Mouse (Mus musculus) forebrain, embryonic 16.5 days (tissue): ENCODE results near the gene Trub1. TPM values are rescaled to one million over a fixed set of nuclear protein-coding genes. Genes with fewer than 3 reads are reported as not detected.

Source experiments
- ATAC-seq: fragments of 200-750 bp; cut with Nextera tagmentation; 2 replicates; pipeline ENCODE4 v1.8.0; 2017; ENCODE audit warnings: mild to moderate bottlenecking, moderate library complexity
- H3K27ac ChIP-seq: fragments of 300-500 bp; sonication (generic); 2 replicates; pipeline ENCODE4 v1.5.1; 2014; ENCODE audit warnings: low read length, control low read depth
- H3K27me3 ChIP-seq: fragments of 300-500 bp; sonication (generic); replicated peaks from 2 replicates; pipeline ENCODE4 v1.6.1; 2014; ENCODE audit warnings: low read length; ENCODE audit not compliant: control insufficient read depth, insufficient read depth
- H3K36me3 ChIP-seq: fragments of 300-500 bp; sonication (generic); 2 replicates; pipeline ENCODE4 v1.6.1; 2014; ENCODE audit not compliant: control insufficient read depth, insufficient read depth
- H3K4me1 ChIP-seq: fragments of 300-500 bp; sonication (generic); replicated peaks from 2 replicates; pipeline ENCODE4 v1.6.1; 2014; ENCODE audit warnings: low read length; ENCODE audit not compliant: control insufficient read depth, insufficient read depth
- H3K4me2 ChIP-seq: fragments of 300-500 bp; sonication (generic); 2 replicates; pipeline ENCODE4 v1.6.1; 2014; ENCODE audit warnings: mild to moderate bottlenecking, low read length, control low read depth
- H3K4me3 ChIP-seq: fragments of 300-500 bp; sonication (generic); replicated peaks from 2 replicates; pipeline ENCODE4 v1.5.1; 2014; ENCODE audit warnings: mild to moderate bottlenecking, low read length, control low read depth
- H3K9ac ChIP-seq: fragments of 300-500 bp; sonication (generic); replicated peaks from 2 replicates; pipeline ENCODE4 v1.6.1; 2014; ENCODE audit warnings: low read depth, low read length, control low read depth
- H3K9me3 ChIP-seq: fragments of 300-500 bp; sonication (generic); 2 replicates; pipeline ENCODE4 v1.6.1; 2016; ENCODE audit warnings: low read length; ENCODE audit not compliant: control insufficient read depth
- WGBS: fragments of 180-500 bp; shearing (Covaris S2); extraction: QIAGEN DNeasy Blood & Tissue Kit; methylation state at CpG from one replicate; pipeline ENCODE4 v1.1.7; 2014; 5-methylcytosine and 5-hydroxymethylcytosine counted together
- polyA plus RNA-seq: library from polyadenylated mRNA; unstranded; fragments of >200 nt; fragmentation: Nextera tagmentation; extraction: Ambion mirVana; gene quantifications from 2 replicates; pipeline ENCODE4 v1.2.1, GENCODE M21; 2015

Gene Trub1
- polyA plus RNA-seq, 1 experiment from 2014 or later: 17.3 TPM

DNA sequence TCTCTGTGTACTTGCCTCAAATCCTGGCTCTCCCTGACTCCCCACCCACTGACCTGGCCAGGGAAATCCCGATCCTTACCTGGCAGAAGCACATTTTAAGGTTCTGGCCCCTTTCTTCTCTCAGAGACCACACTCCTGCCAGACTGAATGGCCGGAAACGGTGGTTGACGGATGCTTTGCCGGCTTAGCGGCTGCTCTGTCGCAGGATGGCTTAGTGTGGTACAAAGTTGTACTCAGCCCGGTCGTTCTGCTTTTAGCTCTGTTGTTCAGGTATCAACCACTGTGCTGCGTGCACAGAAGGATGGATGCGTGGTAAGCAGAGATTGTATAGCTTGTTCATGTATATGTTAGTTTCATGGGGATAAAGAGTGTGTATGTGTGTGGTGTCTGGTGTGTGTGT is 25.3 kb downstream of the Trub1 start:
- 77% methylated on average over 11 of the region's 11 CpGs for WGBS
- H3K4me3 ChIP-seq: no peak overlapping the region
- peaks cover 3% of the 10 kb centered on the region for H3K4me1 ChIP-seq
- no peak overlapping the region for H3K27ac ChIP-seq
- H3K27me3 ChIP-seq: no peaks in the 10 kb centered on the region
- H3K4me2 ChIP-seq: no peak overlapping the region
- H3K9ac ChIP-seq: no peak overlapping the region
- ATAC-seq: no peak
- no peaks in the 10 kb centered on the region for H3K9me3 ChIP-seq
- no peaks in the 10 kb centered on the region for H3K36me3 ChIP-seq

DNA sequence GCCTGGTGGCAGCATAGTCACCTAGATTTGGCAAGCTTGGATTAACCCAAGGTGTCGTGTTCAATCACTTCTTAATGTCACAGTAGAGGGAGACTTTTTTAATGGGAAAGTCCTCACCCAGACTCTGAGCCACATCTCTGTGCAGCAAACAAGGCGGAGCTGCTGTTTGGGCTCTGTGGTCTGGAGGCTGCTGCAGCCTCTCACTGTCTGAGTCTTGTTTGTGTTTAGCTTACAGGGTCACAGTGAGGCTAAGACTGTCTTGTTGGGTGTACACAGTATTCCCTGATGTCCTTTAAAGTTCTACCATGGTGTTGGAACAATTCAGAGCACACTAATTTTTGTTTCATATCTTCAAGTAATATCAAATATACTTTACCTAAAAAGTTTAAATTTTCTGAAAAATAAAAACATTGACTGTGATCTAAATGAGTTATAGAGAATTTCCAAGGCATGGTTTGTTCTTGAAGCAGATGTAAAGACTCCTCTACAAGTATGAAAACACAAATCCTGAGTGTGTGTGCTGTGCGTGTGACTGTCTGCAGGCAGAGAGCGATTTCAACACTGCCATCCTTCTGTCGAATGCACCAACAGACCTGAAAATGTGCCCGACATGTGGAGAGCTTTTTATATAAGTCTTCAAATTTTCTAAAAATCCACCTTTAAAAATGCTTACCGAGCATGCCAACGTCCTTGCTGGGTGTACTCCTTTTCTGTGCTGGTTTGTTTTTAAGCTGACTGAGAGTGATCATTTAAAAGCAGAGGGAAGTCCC is 27.4 kb downstream of the Trub1 start:
- H3K9me3 ChIP-seq: no peaks in the 10 kb centered on the region
- no peaks in the 10 kb centered on the region for H3K36me3 ChIP-seq
- no peak for ATAC-seq
- H3K4me2 ChIP-seq: no peak overlapping the region
- no peaks in the 10 kb centered on the region; the same call in 1 of the 2 replicates for H3K4me1 ChIP-seq
- H3K4me3 ChIP-seq: no peak overlapping the region
- H3K27me3 ChIP-seq: no peaks in the 10 kb centered on the region
- no peak overlapping the region for H3K27ac ChIP-seq
- 79% methylated on average over 8 of the region's 8 CpGs for WGBS
- no peak overlapping the region for H3K9ac ChIP-seq

- no peaks in the 10 kb centered on the region; the same call in 1 of the 2 replicates for H3K9me3 ChIP-seq
- no peak overlapping the region for H3K4me3 ChIP-seq
- 0 out of 2 replicates have a peak, but pooled peaks have one; percentile 20 for ATAC-seq
- no peaks in the 10 kb centered on the region for H3K27me3 ChIP-seq
- no peak overlapping the region for H3K27ac ChIP-seq
- WGBS: 89% methylated on average over 6 of the region's 6 CpGs
- H3K36me3 ChIP-seq: no peaks in the 10 kb centered on the region
- H3K4me2 ChIP-seq: no peak overlapping the region
- no peaks in the 10 kb centered on the region; the same call in 1 of the 2 replicates for H3K4me1 ChIP-seq
- H3K9ac ChIP-seq: no peak overlapping the region
These were observed 29.1 kb downstream of the Trub1 start for GRCm38 (mm10) chr19:57481743-57482259.

DNA sequence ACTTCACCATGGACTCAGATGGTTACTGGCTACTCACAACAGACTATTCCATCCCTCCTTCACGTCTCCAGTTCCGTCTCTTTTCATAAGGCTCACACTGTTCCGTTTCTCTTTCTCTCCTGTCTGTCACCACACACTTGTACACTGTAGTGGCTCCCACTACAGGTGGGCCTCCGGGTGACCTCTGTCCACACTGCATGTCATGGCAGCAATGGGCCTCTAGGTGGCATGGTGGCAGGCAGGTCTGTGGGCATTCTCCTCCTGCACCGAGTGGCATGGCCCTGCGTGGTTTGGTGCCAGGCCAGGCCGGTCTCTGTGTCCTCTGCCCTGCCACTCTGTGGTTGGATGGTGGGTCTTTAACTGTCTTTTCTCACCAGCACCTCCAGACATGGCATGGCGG is 30.1 kb downstream of the Trub1 start:
- Histone ChIP-seq H3K4me3 (no peak overlapping the region), H3K4me2 (no peak overlapping the region), H3K27ac (no peak overlapping the region), H3K4me1 (no peaks in the 10 kb centered on the region; the same call in 1 of the 2 replicates), H3K36me3 (no peaks in the 10 kb centered on the region), H3K9ac (no peak overlapping the region), H3K27me3 (no peaks in the 10 kb centered on the region), H3K9me3 (no peaks in the 10 kb centered on the region; the same call in 1 of the 2 replicates)
- ATAC-seq: no peak
- WGBS: 76% methylated on average over 8 of the region's 8 CpGs

GRCm38 (mm10) chr19:57487051-57487658 is 34.4 kb downstream of the Trub1 start:
- ATAC-seq: no peak
- H3K4me2 ChIP-seq: no peak overlapping the region
- no peak overlapping the region for H3K9ac ChIP-seq
- peak overlapping the region; percentile 13; the same call in 1 of the 2 replicates for H3K4me3 ChIP-seq
- H3K9me3 ChIP-seq: no peaks in the 10 kb centered on the region; the same call in 1 of the 2 replicates
- WGBS: 78% methylated on average over 13 of the region's 13 CpGs
- no peaks in the 10 kb centered on the region; the same call in 1 of the 2 replicates for H3K36me3 ChIP-seq
- H3K27me3 ChIP-seq: no peaks in the 10 kb centered on the region
- peaks cover 4% of the 10 kb centered on the region; the same call in 1 of the 2 replicates for H3K4me1 ChIP-seq
- H3K27ac ChIP-seq: peak overlapping the region; percentile 62

- ATAC-seq: no peak
- no peak overlapping the region for H3K4me2 ChIP-seq
- WGBS: 90% methylated on average over 7 of the region's 7 CpGs
- H3K9ac ChIP-seq: no peak overlapping the region
- H3K27ac ChIP-seq: no peak overlapping the region
- no peaks in the 10 kb centered on the region; the same call in 1 of the 2 replicates for H3K36me3 ChIP-seq
- no peaks in the 10 kb centered on the region; the same call in 1 of the 2 replicates for H3K9me3 ChIP-seq
- no peak overlapping the region for H3K4me3 ChIP-seq
- peaks cover 4% of the 10 kb centered on the region; the same call in 1 of the 2 replicates for H3K4me1 ChIP-seq
- H3K27me3 ChIP-seq: no peaks in the 10 kb centered on the region
These were observed 36.8 kb downstream of the Trub1 start for GRCm38 (mm10) chr19:57489527-57489926.

DNA sequence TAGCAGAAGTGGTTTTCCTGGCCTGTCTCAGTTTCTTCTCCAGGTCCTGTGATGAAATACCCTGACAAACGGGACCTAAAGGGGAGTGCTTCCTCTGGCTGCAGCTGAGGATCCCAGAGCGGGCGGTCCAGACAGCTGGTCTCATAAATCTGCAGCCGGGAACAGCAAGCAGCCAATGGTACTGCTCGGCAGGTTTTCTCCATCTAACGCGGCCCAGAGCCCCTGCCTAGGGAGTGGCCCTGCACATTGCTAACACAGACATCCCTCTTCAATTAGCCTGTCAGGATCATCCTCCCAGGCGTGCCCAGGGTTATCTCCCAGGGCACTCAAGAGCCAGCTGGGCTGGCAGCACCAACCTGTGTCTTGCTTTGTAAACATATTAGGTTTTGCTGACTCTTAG is 38.3 kb downstream of the Trub1 start:
- peaks cover 4% of the 10 kb centered on the region; the same call in 1 of the 2 replicates for H3K4me1 ChIP-seq
- no peaks in the 10 kb centered on the region for H3K27me3 ChIP-seq
- no peak overlapping the region for H3K27ac ChIP-seq
- ATAC-seq: no peak
- no peak overlapping the region for H3K4me3 ChIP-seq
- no peak overlapping the region for H3K9ac ChIP-seq
- H3K36me3 ChIP-seq: no peaks in the 10 kb centered on the region; the same call in 1 of the 2 replicates
- H3K9me3 ChIP-seq: no peaks in the 10 kb centered on the region
- no peak overlapping the region for H3K4me2 ChIP-seq
- WGBS: 49% methylated on average over 8 of the region's 8 CpGs

DNA sequence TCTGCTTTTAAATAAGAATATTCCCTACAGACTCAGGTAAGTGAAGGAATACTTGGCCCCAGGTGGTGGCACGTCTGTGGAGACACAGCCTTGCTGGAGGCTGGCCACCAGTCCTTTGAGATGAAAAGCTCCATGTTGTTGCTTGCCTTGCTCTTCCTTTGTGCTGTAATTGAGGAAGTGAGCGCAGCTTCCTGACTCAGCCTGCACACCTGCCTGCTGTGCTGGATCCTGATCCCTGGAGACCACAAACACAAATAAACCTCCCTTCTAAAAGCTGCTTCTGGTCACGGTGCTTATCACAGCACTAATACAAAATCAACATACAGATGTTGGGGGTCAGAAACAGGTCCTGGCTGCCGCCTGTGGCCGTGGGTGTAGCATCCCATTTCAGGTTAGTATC is 41.3 kb downstream of the Trub1 start:
- Histone ChIP-seq H3K27me3 (no peaks in the 10 kb centered on the region), H3K4me2 (no peak overlapping the region), H3K4me3 (no peak overlapping the region), H3K9ac (no peak overlapping the region), H3K36me3 (no peaks in the 10 kb centered on the region; the same call in 1 of the 2 replicates), H3K9me3 (no peaks in the 10 kb centered on the region), H3K4me1 (peaks cover 4% of the 10 kb centered on the region; the same call in 1 of the 2 replicates), H3K27ac (no peak overlapping the region)
- WGBS: 90% methylated on average over 5 of the region's 5 CpGs
- no peak for ATAC-seq

DNA sequence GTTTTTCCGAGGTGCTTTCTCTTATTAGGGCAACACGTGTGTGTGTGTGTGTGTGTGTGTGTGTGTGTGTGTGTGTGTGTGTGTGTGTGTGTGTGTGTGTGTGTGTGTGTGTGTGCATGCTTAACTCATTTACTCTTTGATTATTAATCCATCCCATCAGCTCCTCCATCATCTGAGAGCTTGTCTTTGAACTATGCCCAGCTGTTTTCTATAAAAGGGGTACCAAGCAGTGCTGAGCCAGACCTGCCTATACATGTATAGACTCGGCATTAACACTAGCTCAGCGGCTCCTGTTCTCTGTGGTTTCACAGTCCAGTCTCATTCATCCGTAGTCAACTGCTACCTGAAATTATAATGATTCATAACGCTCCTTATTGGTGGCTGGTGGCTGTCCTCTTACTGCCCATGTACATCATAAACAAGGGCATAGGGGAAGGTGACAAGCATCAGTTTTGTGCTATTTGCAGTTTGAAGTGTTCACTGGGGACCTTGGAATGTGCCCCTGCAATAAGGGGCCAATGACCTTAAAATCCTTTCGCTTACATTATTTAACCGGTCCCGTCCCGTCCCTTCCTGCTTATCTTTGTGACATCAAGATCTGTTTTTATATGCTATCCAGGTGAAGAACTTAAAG is 45.5 kb downstream of the Trub1 start:
- 91% methylated on average over 10 of the region's 10 CpGs for WGBS
- H3K27me3 ChIP-seq: no peaks in the 10 kb centered on the region
- H3K9me3 ChIP-seq: no peaks in the 10 kb centered on the region
- H3K36me3 ChIP-seq: no peaks in the 10 kb centered on the region
- H3K4me1 ChIP-seq: no peaks in the 10 kb centered on the region
- no peak for ATAC-seq
- H3K27ac ChIP-seq: no peak overlapping the region
- no peak overlapping the region for H3K9ac ChIP-seq
- no peak overlapping the region for H3K4me3 ChIP-seq
- H3K4me2 ChIP-seq: no peak overlapping the region
